Mouse (Mus musculus): ENCODE measurements around the gene Slc16a8.

Gene Slc16a8

GRCm38 (mm10) chr15:79212750-79213446 lies 41.7 kb downstream of the Slc16a8 start:
- no peak for DNase-seq

- no peak for DNase-seq
Measured at GRCm38 (mm10) chr15:79210357-79210756, 44.2 kb downstream of the Slc16a8 start.

GRCm38 (mm10) chr15:79208758-79209439 lies 45.7 kb downstream of the Slc16a8 start:
- no peak for DNase-seq

- DNase-seq = no peak
Measured at GRCm38 (mm10) chr15:79208211-79208610, 46.4 kb downstream of the Slc16a8 start.

- DNase-seq = no peak
Measured at GRCm38 (mm10) chr15:79202575-79202974, 52.0 kb downstream of the Slc16a8 start.

- DNase-seq = no peak
Measured at GRCm38 (mm10) chr15:79201491-79202150, 52.9 kb downstream of the Slc16a8 start.
